ENCODE assay signal across 25 mouse cellular contexts in the genomic region with DNA sequence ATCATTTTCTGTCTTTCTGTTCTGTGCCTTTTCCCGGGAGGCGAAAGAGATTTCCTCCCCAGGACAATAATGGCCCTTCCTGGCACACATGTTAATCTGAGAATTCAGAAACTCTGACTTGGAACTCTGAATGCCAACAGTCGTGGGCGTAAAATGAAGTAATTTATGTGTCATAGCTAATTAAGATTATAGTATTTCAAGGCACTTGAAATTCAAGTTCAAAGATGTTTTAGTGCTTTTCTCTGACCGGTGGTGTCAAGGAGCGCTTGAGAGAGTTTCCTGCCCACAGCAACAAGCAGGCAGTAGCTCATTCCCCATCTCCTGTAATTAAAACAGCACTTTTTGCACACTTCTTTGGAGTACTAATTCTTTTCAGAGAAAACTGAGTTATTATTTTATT.
DNase-seq lines count a peak whose midpoint lies in the region; ATAC-seq lines count a peak whose summit lies in the region.
"Had no signal": no experiment of that assay in that cellular context is flagged by ENCODE, and none has a peak within 500 bp of the region (broad histone marks: within the 10 kb centered on the region; RNA-seq: fewer than 3 reads in every experiment).

No protein-coding gene starts in this region.

- no peak overlapping the region for H3K4me3 ChIP-seq in embryonic facial prominence, embryonic 11.5 days (ENCODE audit: low read depth, low read length)
- no peak overlapping the region for H3K4me3 ChIP-seq in embryonic facial prominence, embryonic 10.5 days
- H3K4me3 ChIP-seq in kidney, embryonic 15.5 days (replicated peaks) = no peak overlapping the region
- H3K4me3 ChIP-seq in embryonic facial prominence, embryonic 14.5 days (ENCODE audit: low read depth, low read length) = no peak overlapping the region
- H3K4me3 ChIP-seq: embryonic facial prominence, embryonic 12.5 days; embryonic facial prominence, embryonic 15.5 days; erythroblast, embryonic 14.5 days; forebrain, embryonic 10.5 days; forebrain, embryonic 12.5 days had no signal

- no peak overlapping the region for H3K27ac ChIP-seq in embryonic facial prominence, embryonic 11.5 days (replicated peaks; ENCODE audit: low read depth, low read length)
- no peak overlapping the region for H3K27ac ChIP-seq in embryonic facial prominence, embryonic 10.5 days (replicated peaks)
- H3K27ac ChIP-seq in kidney, embryonic 15.5 days = no peak overlapping the region; the same call in 1 of the 2 replicates
- no peak overlapping the region for H3K27ac ChIP-seq in embryonic facial prominence, embryonic 14.5 days (replicated peaks; ENCODE audit: low read depth, low read length)
- H3K27ac ChIP-seq: embryonic facial prominence, embryonic 12.5 days; embryonic facial prominence, embryonic 15.5 days; forebrain, embryonic 10.5 days; forebrain, embryonic 12.5 days had no signal

- peak; percentile 20 for DNase-seq in embryonic facial prominence, embryonic 11.5 days (ENCODE audit: low spot score)
- no peak for DNase-seq in embryonic facial prominence, embryonic 10.5 days (ENCODE audit: low spot score)
- no peak for DNase-seq in kidney, adult 18-20 months
- DNase-seq in MN1 (ENCODE audit: low spot score) = peak; percentile 53
- DNase-seq in embryonic facial prominence, embryonic 14.5 days (ENCODE audit: low spot score) = peak; percentile 8
- DNase-seq in adrenal gland, postnatal 10 days = no peak
- DNase-seq: adrenal gland, adult 8-10 months; adrenal gland, postnatal 25 days; B cell, adult 2 months; cerebellum, adult 11-12 months; cerebellum, adult 2 months; cerebellum, adult 9-10 months; cerebellum, postnatal 10 days; cerebellum, postnatal 25 days had no signal

- no peak overlapping the region for H3K4me2 ChIP-seq in embryonic facial prominence, embryonic 11.5 days (ENCODE audit: low read depth, low read length)
- no peak overlapping the region for H3K4me2 ChIP-seq in kidney, embryonic 15.5 days
- H3K4me2 ChIP-seq in embryonic facial prominence, embryonic 14.5 days (ENCODE audit: low read depth, low read length) = no peak overlapping the region
- H3K4me2 ChIP-seq: embryonic facial prominence, embryonic 12.5 days; embryonic facial prominence, embryonic 15.5 days; forebrain, embryonic 12.5 days had no signal

- H3K9ac ChIP-seq in embryonic facial prominence, embryonic 11.5 days (replicated peaks; ENCODE audit: low read length) = no peak overlapping the region
- H3K9ac ChIP-seq in kidney, embryonic 15.5 days = no peak overlapping the region
- no peak overlapping the region for H3K9ac ChIP-seq in embryonic facial prominence, embryonic 14.5 days (ENCODE audit: low read depth, low read length)
- H3K9ac ChIP-seq: embryonic facial prominence, embryonic 12.5 days; embryonic facial prominence, embryonic 15.5 days; forebrain, embryonic 12.5 days had no signal

- WGBS in embryonic facial prominence, embryonic 11.5 days = 49% methylated on average over 6 of the region's 6 CpGs
- 61% methylated on average over 6 of the region's 6 CpGs for WGBS in embryonic facial prominence, embryonic 10.5 days
- WGBS in kidney, embryonic 15.5 days = 17% methylated on average over 6 of the region's 6 CpGs
- 50% methylated on average over 6 of the region's 6 CpGs for WGBS in embryonic facial prominence, embryonic 14.5 days

- H3K36me3 ChIP-seq in embryonic facial prominence, embryonic 11.5 days (replicated peaks; ENCODE audit: control insufficient read depth, insufficient read depth, low read depth, low read length) = no peaks in the 10 kb centered on the region
- no peaks in the 10 kb centered on the region for H3K36me3 ChIP-seq in embryonic facial prominence, embryonic 10.5 days (replicated peaks)
- H3K36me3 ChIP-seq in kidney, embryonic 15.5 days = no peaks in the 10 kb centered on the region
- H3K36me3 ChIP-seq in embryonic facial prominence, embryonic 14.5 days (ENCODE audit: control insufficient read depth, insufficient read depth, low read length) = no peaks in the 10 kb centered on the region
- H3K36me3 ChIP-seq: embryonic facial prominence, embryonic 12.5 days; embryonic facial prominence, embryonic 15.5 days; forebrain, embryonic 10.5 days; forebrain, embryonic 12.5 days; G1E had no signal

- H3K27me3 ChIP-seq in embryonic facial prominence, embryonic 11.5 days (ENCODE audit: control insufficient read depth, insufficient read depth, low read length) = no peaks in the 10 kb centered on the region
- H3K27me3 ChIP-seq in embryonic facial prominence, embryonic 10.5 days (replicated peaks; ENCODE audit: low read depth, poor library complexity, severe bottlenecking) = no peaks in the 10 kb centered on the region
- H3K27me3 ChIP-seq in kidney, embryonic 15.5 days = peaks cover 22% of the 10 kb centered on the region
- H3K27me3 ChIP-seq in embryonic facial prominence, embryonic 14.5 days (replicated peaks; ENCODE audit: control insufficient read depth, insufficient read depth, low read length) = no peaks in the 10 kb centered on the region
- H3K27me3 ChIP-seq: CH12.LX; embryonic facial prominence, embryonic 15.5 days; forebrain, embryonic 12.5 days; Patski had no signal

- no peaks in the 10 kb centered on the region for H3K4me1 ChIP-seq in embryonic facial prominence, embryonic 11.5 days (ENCODE audit: control insufficient read depth, insufficient read depth, low read length)
- H3K4me1 ChIP-seq in embryonic facial prominence, embryonic 10.5 days = peaks cover 12% of the 10 kb centered on the region; the same call in 1 of the 2 replicates
- no peaks in the 10 kb centered on the region for H3K4me1 ChIP-seq in kidney, embryonic 15.5 days
- H3K4me1 ChIP-seq in embryonic facial prominence, embryonic 14.5 days (ENCODE audit: control insufficient read depth, insufficient read depth, low read length) = no peaks in the 10 kb centered on the region
- H3K4me1 ChIP-seq: embryonic facial prominence, embryonic 15.5 days; forebrain, embryonic 10.5 days had no signal

- no peaks in the 10 kb centered on the region for H3K9me3 ChIP-seq in embryonic facial prominence, embryonic 11.5 days (replicated peaks; ENCODE audit: control insufficient read depth, low read length)
- H3K9me3 ChIP-seq in embryonic facial prominence, embryonic 10.5 days = no peaks in the 10 kb centered on the region
- H3K9me3 ChIP-seq in kidney, embryonic 15.5 days (replicated peaks) = no peaks in the 10 kb centered on the region
- 0 out of 2 replicates have a peak, but pooled peaks cover 4% of the 10 kb centered on the region for H3K9me3 ChIP-seq in embryonic facial prominence, embryonic 14.5 days (ENCODE audit: control insufficient read depth, low read length)
- H3K9me3 ChIP-seq: embryonic facial prominence, embryonic 12.5 days; embryonic facial prominence, embryonic 15.5 days; forebrain, embryonic 10.5 days; forebrain, embryonic 12.5 days; G1E had no signal

- ATAC-seq in embryonic facial prominence, embryonic 11.5 days (replicated peaks; ENCODE audit: insufficient number of reproducible peaks, low FRiP score, low TSS enrichment, low read depth) = no peak
- 0 out of 2 replicates have a peak, but pooled peaks have one; percentile 18 for ATAC-seq in kidney, embryonic 15.5 days (replicated peaks; ENCODE audit: low FRiP score)
- no peak for ATAC-seq in embryonic facial prominence, embryonic 14.5 days (ENCODE audit: low read depth)
- ATAC-seq: activated CD4-positive, CD25-positive, alpha-beta regulatory T cell, adult 4 months; CD4-positive, CD25-positive, alpha-beta regulatory T cell, adult 4 months; Patski had no signal

Comparison
In these comparisons a context has a peak if more than half of its experiments do, and no peak if none do; other contexts are left out.
1. DNase-seq: peak in embryonic facial prominence, embryonic 11.5 days (single experiment), MN1 (single experiment) and embryonic facial prominence, embryonic 14.5 days (single experiment); none in embryonic facial prominence, embryonic 10.5 days (single experiment), kidney, adult 18-20 months (single experiment) and adrenal gland, postnatal 10 days (single experiment).